Mouse (Mus musculus) small intestine, adult 2 months (tissue): Measurements from ENCODE around the gene Cluh. TPM values are rescaled to one million over a fixed set of nuclear protein-coding genes. Genes with fewer than 3 reads are reported as not detected.

ENCODE experiments used
- H3K27ac ChIP-seq: fragments of 200-500 bp; 2 replicates; pipeline ENCODE4 v1.5.1; 2012; ENCODE audit warnings: low read depth, low read length, control low read depth, inconsistent platforms; ENCODE audit not compliant: insufficient read depth
- H3K27me3 ChIP-seq: fragments of 200-500 bp; 2 replicates; pipeline ENCODE4 v1.6.1; 2012; ENCODE audit warnings: mild to moderate bottlenecking, moderate library complexity, low read length, inconsistent platforms; ENCODE audit not compliant: control insufficient read depth, insufficient read depth
- H3K36me3 ChIP-seq: fragments of 200-500 bp; 2 replicates; pipeline ENCODE4 v1.6.1; 2012; ENCODE audit warnings: mild to moderate bottlenecking, low read length, control low read depth, inconsistent platforms; ENCODE audit not compliant: control insufficient read depth, insufficient read depth
- H3K4me1 ChIP-seq: fragments of 200-500 bp; 2 replicates; pipeline ENCODE4 v1.6.1; 2012; ENCODE audit warnings: low read length, inconsistent platforms, mixed read lengths; ENCODE audit not compliant: control insufficient read depth, insufficient read depth, insufficient read length
- H3K4me3 ChIP-seq: fragments of 200-500 bp; 2 replicates; pipeline ENCODE4 v1.5.1; 2012; ENCODE audit warnings: low read depth, mild to moderate bottlenecking, control low read depth, inconsistent platforms, low read length, moderate library complexity
- CTCF ChIP-seq: fragments of 200-500 bp; IDR thresholded peaks from 2 replicates; pipeline ENCODE4 v1.5.1; 2012; ENCODE audit warnings: low read depth, mild to moderate bottlenecking, control low read depth, inconsistent platforms, low read length, moderate library complexity, mixed read lengths; ENCODE audit not compliant: insufficient replicate concordance, insufficient read length; ENCODE audit errors: extremely low read depth
- POLR2A ChIP-seq: fragments of 200-500 bp; IDR thresholded peaks from 2 replicates; pipeline ENCODE4 v1.6.1; 2012; ENCODE audit warnings: low read depth, mild to moderate bottlenecking, control low read depth, inconsistent platforms, low read length, moderate library complexity
- WGBS: fragments of 180-500 bp; shearing (Covaris S2); methylation state at CpG from one replicate; pipeline ENCODE4 v1.1.7; 2018; 5-methylcytosine and 5-hydroxymethylcytosine counted together
- polyA plus RNA-seq: library from polyadenylated mRNA; depleted of rRNA; stranded (reverse); fragments of >200 nt; gene quantifications from 2 replicates; pipeline ENCODE4 v1.2.3, GENCODE M21; 2012; rRNA removed

The Cluh gene
- polyA plus RNA-seq = 34.2 and 49.0 TPM in 2 replicates

DNA sequence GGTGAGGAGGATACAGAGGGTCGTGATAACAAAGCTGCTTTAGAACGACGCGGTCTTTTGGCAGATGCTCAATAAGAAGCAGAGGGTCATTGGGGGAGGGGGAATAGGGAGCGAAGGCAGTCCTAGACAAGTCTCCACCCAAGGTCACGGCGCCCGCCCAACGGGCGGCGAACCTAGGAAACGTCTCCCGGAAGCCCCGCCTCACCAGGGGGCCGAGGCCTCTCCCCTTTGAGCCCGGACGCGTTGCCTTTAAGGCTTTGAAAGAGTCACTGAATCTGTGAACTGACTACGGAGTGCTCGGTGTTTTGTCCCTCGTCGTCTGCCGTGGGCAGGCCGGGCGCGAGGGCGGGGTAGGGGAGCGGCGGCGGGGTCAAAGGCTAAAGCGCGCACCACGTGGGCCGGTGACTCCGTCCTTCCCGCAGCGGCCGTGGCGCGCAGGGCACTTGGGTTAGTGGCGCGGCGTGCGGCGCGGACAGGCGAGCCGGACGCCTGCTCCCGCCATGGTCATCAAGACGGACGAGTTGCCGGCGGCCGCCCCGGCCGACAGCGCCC lies at the start of gene Cluh:
TSS of gene Cluh (plus strand) at position 401 of the 552 bp plus-strand sequence.
- Histone ChIP-seq H3K27ac (peak within 1 kb of the TSS; percentile 90), H3K27me3 (no peaks in the 10 kb centered on the region), H3K4me3 (peak within 1 kb of the TSS; percentile 85), H3K36me3 (0 out of 2 replicates have a peak, but pooled peaks cover 2% of the 10 kb centered on the region), H3K4me1 (peaks cover 27% of the 10 kb centered on the region)
- TF ChIP-seq POLR2A (peak; percentile 27; the same call in 1 of the 2 replicates), CTCF (no peak)
- under 1% methylated on average over 58 of the region's 58 CpGs for WGBS

DNA sequence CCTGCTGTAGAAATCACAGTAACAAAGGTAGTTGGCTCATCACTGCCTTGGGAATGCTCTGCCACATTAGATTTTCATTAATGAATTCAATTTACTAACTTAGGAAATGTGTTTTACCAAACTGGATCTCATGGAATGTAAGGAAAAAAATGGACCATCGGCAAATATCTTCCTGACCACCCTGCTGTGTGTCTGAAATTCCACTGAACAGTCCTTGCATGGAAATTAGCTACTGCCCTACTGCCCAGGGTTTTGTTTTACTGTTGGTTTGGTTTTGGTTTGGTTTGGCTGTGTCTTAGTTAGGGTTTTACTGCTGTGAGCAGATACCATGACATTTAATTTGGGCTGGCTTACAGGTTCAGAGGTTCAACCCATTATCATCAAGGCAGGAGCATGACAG lies 47.0 kb upstream of the Cluh start:
- no peak for TF ChIP-seq POLR2A
- TF ChIP-seq CTCF = no peak
- Histone ChIP-seq H3K4me1 (peaks cover 4% of the 10 kb centered on the region; the same call in 1 of the 2 replicates), H3K27ac (no peak overlapping the region), H3K4me3 (no peak overlapping the region), H3K36me3 (no peaks in the 10 kb centered on the region), H3K27me3 (no peaks in the 10 kb centered on the region)
- WGBS = 89% methylated on average over 1 of the region's 1 CpGs

DNA sequence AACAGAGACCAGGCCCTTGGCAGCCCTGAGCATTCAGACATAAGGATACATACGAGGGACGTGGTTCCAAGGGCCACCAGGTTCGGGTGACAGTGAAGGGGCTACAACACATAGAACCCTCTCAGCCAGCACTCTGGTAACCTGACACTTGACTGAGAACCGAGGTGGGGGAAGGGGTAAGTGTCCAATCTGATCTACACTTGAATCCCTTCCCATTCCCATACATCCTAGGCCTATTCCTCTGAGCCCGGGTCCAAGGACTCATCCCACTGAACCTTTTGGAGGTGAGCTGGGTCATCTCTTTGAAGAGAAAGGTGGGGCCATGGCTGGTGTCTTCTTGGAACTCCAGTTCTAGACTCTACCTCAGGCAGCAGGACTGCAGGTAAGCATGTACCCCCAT lies 39.2 kb upstream of the Cluh start:
- WGBS = 58% methylated on average over 5 of the region's 5 CpGs
- no peak overlapping the region for H3K4me3 ChIP-seq

GRCm38 (mm10) chr11:74610545-74611176 lies 38.6 kb upstream of the Cluh start, which contains the start of gene Rap1gap2:
TSS of gene Rap1gap2 (minus strand) at chr11:74610915.
- 2% methylated on average over 49 of the region's 50 CpGs for WGBS
- H3K27ac ChIP-seq = no peak within 1 kb of the TSS
- TF ChIP-seq CTCF = no peak
- no peak for TF ChIP-seq POLR2A
- peaks cover 7% of the 10 kb centered on the region; the same call in 1 of the 2 replicates for H3K4me1 ChIP-seq
- H3K4me3 ChIP-seq = peak within 1 kb of the TSS; percentile 54
- H3K36me3 ChIP-seq = no peaks in the 10 kb centered on the region
- peaks cover 22% of the 10 kb centered on the region for H3K27me3 ChIP-seq

More for the DNA sequence above, 39.2 kb upstream of the Cluh start:
- H3K4me1 ChIP-seq = peaks cover 7% of the 10 kb centered on the region; the same call in 1 of the 2 replicates
- TF ChIP-seq POLR2A = no peak
- no peak for TF ChIP-seq CTCF
- H3K36me3 ChIP-seq = no peaks in the 10 kb centered on the region
- H3K27ac ChIP-seq = no peak overlapping the region
- peaks cover 22% of the 10 kb centered on the region for H3K27me3 ChIP-seq

DNA sequence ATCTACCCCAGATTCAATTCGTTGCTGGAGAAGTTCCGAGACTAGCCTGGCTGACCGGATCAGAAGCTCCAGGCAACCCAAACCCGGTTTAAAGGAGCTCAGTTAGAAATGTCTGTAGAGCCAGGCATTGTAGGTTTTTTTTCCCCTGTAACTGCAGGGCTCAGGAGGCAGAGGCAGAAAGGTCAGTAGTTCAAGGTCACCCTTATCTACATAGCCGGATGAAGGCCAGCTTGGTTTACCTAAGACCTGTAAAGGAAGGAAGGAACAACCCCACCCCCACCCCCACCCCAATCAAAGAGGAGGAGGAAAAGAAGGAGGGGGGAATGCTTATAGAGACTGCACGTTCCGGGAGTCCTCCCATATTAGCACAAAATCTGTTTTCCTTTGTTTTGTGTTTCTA lies 37.9 kb upstream of the Cluh start:
- WGBS = 11% methylated on average over 7 of the region's 7 CpGs
- no peak overlapping the region for H3K4me3 ChIP-seq
- H3K36me3 ChIP-seq = no peaks in the 10 kb centered on the region

GRCm38 (mm10) chr11:74613428-74613827 lies 35.9 kb upstream of the Cluh start:
- H3K4me1 ChIP-seq = peaks cover 7% of the 10 kb centered on the region; the same call in 1 of the 2 replicates
- WGBS = 46% methylated on average over 4 of the region's 4 CpGs
- no peaks in the 10 kb centered on the region for H3K36me3 ChIP-seq
- TF ChIP-seq CTCF = no peak
- TF ChIP-seq POLR2A = no peak
- peaks cover 22% of the 10 kb centered on the region for H3K27me3 ChIP-seq
- H3K27ac ChIP-seq = no peak overlapping the region
- H3K4me3 ChIP-seq = no peak overlapping the region

More for the DNA sequence above, 37.9 kb upstream of the Cluh start:
- no peak for TF ChIP-seq CTCF
- no peak for TF ChIP-seq POLR2A
- Histone ChIP-seq H3K27ac (no peak overlapping the region), H3K4me1 (peaks cover 7% of the 10 kb centered on the region; the same call in 1 of the 2 replicates), H3K27me3 (peaks cover 22% of the 10 kb centered on the region)

GRCm38 (mm10) chr11:74615571-74615970 lies 33.7 kb upstream of the Cluh start:
- Histone ChIP-seq H3K4me3 (no peak overlapping the region), H3K27me3 (peaks cover 26% of the 10 kb centered on the region), H3K4me1 (peaks cover 6% of the 10 kb centered on the region; the same call in 1 of the 2 replicates), H3K27ac (no peak overlapping the region), H3K36me3 (no peaks in the 10 kb centered on the region)
- TF ChIP-seq CTCF = no peak
- TF ChIP-seq POLR2A = no peak
- WGBS = 39% methylated on average over 5 of the region's 5 CpGs
